In the genomic region with DNA sequence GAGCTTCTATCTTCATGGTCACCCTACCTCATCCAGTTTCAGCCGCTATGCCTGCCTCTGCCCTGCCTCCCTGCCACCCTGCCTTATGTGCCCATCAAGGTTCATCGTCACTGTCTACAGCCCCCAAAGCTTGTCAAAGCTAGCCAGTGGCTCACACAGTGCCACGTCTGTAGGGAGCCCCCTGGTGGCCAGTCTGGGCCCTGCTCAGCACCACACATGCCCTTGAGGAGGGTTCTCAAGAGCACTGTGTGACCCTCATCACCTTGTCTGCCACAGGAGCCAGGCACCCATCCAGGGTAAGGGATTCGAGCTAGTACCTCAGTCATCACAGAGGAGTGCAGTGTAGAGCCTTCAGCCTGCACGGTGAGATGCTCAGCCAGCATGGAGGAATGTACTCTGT, we compare ENCODE assay signal across 9 mouse cellular contexts.
DNase-seq lines count a peak whose midpoint lies in the region; ATAC-seq and TF ChIP-seq lines count a peak whose summit lies in the region.
"Had no signal": no experiment of that assay in that cellular context is flagged by ENCODE, and none has a peak within 500 bp of the region (broad histone marks: within the 10 kb centered on the region; RNA-seq: fewer than 3 reads in every experiment).

No protein-coding gene starts in this region.

- H3K9ac ChIP-seq in hindbrain, embryonic 13.5 days, result no peak overlapping the region
- H3K9ac ChIP-seq in midbrain, embryonic 12.5 days (replicated peaks), result no peak overlapping the region
- H3K9ac ChIP-seq: limb, embryonic 15.5 days had no signal

- H3K27me3 ChIP-seq in hindbrain, embryonic 13.5 days, result peaks cover 80% of the 10 kb centered on the region
- H3K27me3 ChIP-seq in midbrain, embryonic 12.5 days, result peaks cover 66% of the 10 kb centered on the region

- WGBS in hindbrain, embryonic 13.5 days, result 23% methylated on average over 5 of the region's 5 CpGs
- WGBS in midbrain, embryonic 12.5 days, result 22% methylated on average over 5 of the region's 5 CpGs

- intact Hi-C loops in left cerebral cortex, postnatal 14 days (cut with DNase I), result no loop called here

- no peak overlapping the region for H3K4me3 ChIP-seq in embryonic fibroblast, embryonic 13.5 days (ENCODE audit: insufficient read depth, low read length)
- no peak overlapping the region for H3K4me3 ChIP-seq in hindbrain, embryonic 13.5 days
- H3K4me3 ChIP-seq in midbrain, embryonic 12.5 days, result no peak overlapping the region
- H3K4me3 ChIP-seq: limb, embryonic 15.5 days had no signal

- TF ChIP-seq CTCF in embryonic fibroblast, embryonic 13.5 days (IDR thresholded peaks at IDR 0.05; ENCODE audit: borderline replicate concordance, insufficient read depth, low read length), result peak; percentile 68

- H3K4me1 ChIP-seq in embryonic fibroblast, embryonic 13.5 days (ENCODE audit: control insufficient read depth, insufficient read depth, low read length), result no peaks in the 10 kb centered on the region
- H3K4me1 ChIP-seq in hindbrain, embryonic 13.5 days (replicated peaks), result peaks cover 48% of the 10 kb centered on the region
- peaks cover 28% of the 10 kb centered on the region for H3K4me1 ChIP-seq in midbrain, embryonic 12.5 days

- H3K9me3 ChIP-seq in hindbrain, embryonic 13.5 days, result no peaks in the 10 kb centered on the region
- no peaks in the 10 kb centered on the region for H3K9me3 ChIP-seq in midbrain, embryonic 12.5 days
- H3K9me3 ChIP-seq: limb, embryonic 15.5 days had no signal

- H3K36me3 ChIP-seq in hindbrain, embryonic 13.5 days, result no peaks in the 10 kb centered on the region
- no peaks in the 10 kb centered on the region for H3K36me3 ChIP-seq in midbrain, embryonic 12.5 days
- H3K36me3 ChIP-seq: limb, embryonic 15.5 days had no signal

- H3K4me2 ChIP-seq in hindbrain, embryonic 13.5 days, result no peak overlapping the region
- no peak overlapping the region for H3K4me2 ChIP-seq in midbrain, embryonic 12.5 days (replicated peaks)
- H3K4me2 ChIP-seq: limb, embryonic 15.5 days had no signal

- ATAC-seq in hindbrain, embryonic 13.5 days (ENCODE audit: low FRiP score), result peak; percentile 23; the same call in 1 of the 2 replicates
- peak; percentile 67 for ATAC-seq in midbrain, embryonic 12.5 days (ENCODE audit: low FRiP score, low read depth)

- DNase-seq in heart, adult 18-20 months, result peak; percentile 15 to 59
- no peak for DNase-seq in heart, adult 11 months
- DNase-seq in adrenal gland, postnatal 36 days, result peak; percentile 64 to 79
- DNase-seq in left cerebral cortex, postnatal 14 days (ENCODE audit: low spot score in 2 of 2), result peak; percentile 40 to 68
- peak; percentile 28 to 60 for DNase-seq in spleen, adult 18-20 months

- no peak for TF ChIP-seq POLR2A in embryonic fibroblast, embryonic 13.5 days (IDR thresholded peaks at IDR 0.05; ENCODE audit: low read depth, low read length)

- H3K27ac ChIP-seq in embryonic fibroblast, embryonic 13.5 days (ENCODE audit: insufficient read depth, low read length), result no peak overlapping the region
- H3K27ac ChIP-seq in hindbrain, embryonic 13.5 days, result no peak overlapping the region
- H3K27ac ChIP-seq in midbrain, embryonic 12.5 days (replicated peaks), result no peak overlapping the region
- H3K27ac ChIP-seq: limb, embryonic 15.5 days had no signal
